Mouse (Mus musculus) thymus, postnatal 25 days (tissue): Measurements from ENCODE around the gene Prr23a3.

Experiments used
- DNase-seq: peaks from one replicate; pipeline ENCODE4 v3.0.0; 2022

The Prr23a3 gene

GRCm38 (mm10) chr9:98864571-98864970 lies at the start of gene Prr23a3:
Gene Prr23a3 (plus strand): TSS chr9:98864767.
- no peak for DNase-seq

DNA sequence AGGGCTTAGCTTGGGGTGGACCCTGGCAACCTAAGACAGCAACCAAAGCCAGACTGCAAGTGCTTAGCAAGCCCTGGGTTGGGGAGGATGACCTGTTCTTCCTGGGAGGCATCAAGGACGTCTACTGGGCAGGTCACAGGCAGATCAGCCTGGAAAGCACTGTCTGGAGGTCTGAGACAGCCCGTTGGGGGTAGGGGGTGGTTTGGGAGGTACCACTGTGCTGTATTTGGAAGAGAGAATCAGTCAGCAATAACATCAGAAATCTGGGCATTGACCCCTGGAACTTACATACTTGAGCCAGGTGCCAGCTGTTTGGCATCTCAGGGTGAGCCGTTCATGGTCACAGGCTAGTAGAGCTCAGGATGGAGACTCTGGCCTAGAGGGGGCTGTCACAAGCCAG lies 48.5 kb upstream of the Prr23a3 start:
- DNase-seq = no peak

- DNase-seq = no peak
These were observed 47.0 kb upstream of the Prr23a3 start for GRCm38 (mm10) chr9:98817592-98817991.

- DNase-seq = no peak
These were observed 45.6 kb upstream of the Prr23a3 start for GRCm38 (mm10) chr9:98818971-98819370.

GRCm38 (mm10) chr9:98819481-98819880 lies 45.1 kb upstream of the Prr23a3 start:
- no peak for DNase-seq

- DNase-seq = no peak
These were observed 44.1 kb upstream of the Prr23a3 start for GRCm38 (mm10) chr9:98820461-98820860.

DNA sequence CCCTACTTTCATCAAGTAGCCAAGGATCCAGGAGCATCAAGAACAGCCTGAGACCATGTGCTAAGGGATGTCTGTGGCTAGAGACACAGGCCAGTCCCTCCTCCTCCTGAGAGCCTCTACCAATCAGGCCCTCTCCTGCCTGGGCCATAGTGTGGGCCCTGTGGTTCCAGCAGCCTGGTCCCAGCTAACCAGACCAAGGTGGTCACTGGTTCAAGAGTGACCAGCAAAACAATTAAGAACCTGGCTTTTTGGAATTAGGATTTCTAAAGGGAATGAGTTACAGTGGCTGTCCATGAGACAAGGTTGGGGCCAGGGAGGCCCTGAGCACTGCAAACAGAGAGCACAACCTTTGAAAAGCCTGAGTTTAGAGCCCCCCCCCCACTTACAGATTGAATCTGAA lies 43.5 kb upstream of the Prr23a3 start:
- DNase-seq = no peak

- DNase-seq = no peak
These were observed 40.8 kb upstream of the Prr23a3 start for GRCm38 (mm10) chr9:98823805-98824204.

GRCm38 (mm10) chr9:98829508-98829907 lies 35.1 kb upstream of the Prr23a3 start:
- DNase-seq = no peak

- DNase-seq = no peak
These were observed 27.0 kb upstream of the Prr23a3 start for GRCm38 (mm10) chr9:98837537-98838074.

GRCm38 (mm10) chr9:98842117-98842516 lies 22.4 kb upstream of the Prr23a3 start, which contains the start of gene Prr23a1:
Gene Prr23a1 (plus strand): TSS chr9:98842503.
- DNase-seq = no peak

DNA sequence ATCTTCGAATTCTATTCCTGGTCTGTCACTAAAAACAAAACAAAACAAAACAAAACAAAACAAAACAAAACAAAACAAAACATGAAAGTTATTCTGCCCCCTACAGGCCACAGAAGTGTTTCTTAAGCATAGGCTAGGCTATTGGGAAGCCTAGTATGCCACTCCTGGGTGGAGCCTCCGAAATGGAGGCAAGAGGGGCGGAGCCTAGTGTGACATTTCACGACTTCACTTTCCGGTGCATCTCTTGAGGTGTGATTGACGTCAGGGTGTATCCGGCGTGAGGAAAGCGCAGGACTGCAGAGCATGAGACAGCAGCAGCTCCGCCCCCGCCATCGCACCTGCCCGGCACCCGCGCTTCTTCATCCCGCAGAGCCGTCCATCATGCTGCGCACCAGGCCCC lies 8.4 kb upstream of the Prr23a3 start, which contains the start of gene Prr23a2:
Prr23a2 (plus strand) TSS at position 285 of the 400 bp plus-strand sequence.
- no peak for DNase-seq

GRCm38 (mm10) chr9:98863463-98863862 lies 1.1 kb upstream of the Prr23a3 start:
- DNase-seq = no peak

DNA sequence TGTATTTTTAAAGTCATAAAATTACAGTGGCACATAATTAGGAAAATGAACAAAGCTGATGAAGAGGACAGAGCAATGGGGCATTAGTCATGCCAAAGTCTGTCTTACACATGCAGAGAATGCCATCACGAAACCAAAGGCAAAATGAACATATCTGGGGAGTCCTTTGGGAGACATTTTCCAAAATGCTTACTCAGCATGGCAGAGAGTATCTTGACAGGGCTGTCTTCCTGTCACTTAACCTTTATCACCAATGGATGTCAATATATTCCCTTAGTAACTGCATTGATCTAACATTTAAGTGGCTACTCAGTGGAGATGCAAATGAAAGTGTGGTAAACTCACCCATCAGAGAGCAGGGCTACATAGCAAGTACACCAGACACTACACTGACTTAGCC lies 36.9 kb downstream of the Prr23a3 start:
- no peak for DNase-seq

DNA sequence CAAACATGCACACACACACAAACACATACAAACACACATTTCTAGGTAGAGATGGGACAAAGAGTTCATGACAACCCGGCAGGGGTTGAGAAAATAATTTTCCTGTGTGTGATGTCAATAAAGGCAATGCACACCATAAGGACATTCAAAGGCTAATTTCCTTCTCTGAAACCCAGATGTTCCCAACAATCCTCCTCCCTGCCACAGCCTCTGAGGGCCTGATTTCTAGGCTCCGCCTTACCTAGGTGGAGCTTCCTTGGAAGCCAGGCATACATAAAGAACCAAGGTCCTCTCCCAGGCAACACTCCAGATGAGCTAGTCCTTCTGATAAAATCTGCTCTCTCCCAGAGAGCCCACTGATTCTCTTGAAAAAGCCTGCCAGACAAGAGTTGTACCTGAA lies 38.3 kb downstream of the Prr23a3 start, which contains the start of gene 7420426K07Rik:
7420426K07Rik (plus strand) TSS at position 301 of the 400 bp plus-strand sequence.
- no peak for DNase-seq
